In genomic region chr8:124949209-124950068, GRCm38 (mm10) we compare ENCODE assay signal across 8 mouse cellular contexts. TPM values are rescaled to one million over a fixed set of nuclear protein-coding genes. Genes with fewer than 3 reads are reported as not detected.
DNase-seq lines count a peak whose midpoint lies in the region; ATAC-seq and TF ChIP-seq lines count a peak whose summit lies in the region.

Gene Egln1, minus strand, starts transcription at chr8:124949324.

- TF ChIP-seq POLR2A in ES-Bruce4 (IDR thresholded peaks at IDR 0.05; ENCODE audit: insufficient read depth, low read length), result no peak

- ATAC-seq in forebrain, embryonic 13.5 days, result peak; percentile 84
- ATAC-seq in heart, postnatal 0 days (ENCODE audit: insufficient read depth, low read depth), result peak; percentile 86
- peak; percentile 57 for ATAC-seq in neutrophil, adult 5-6 weeks (ENCODE audit: extremely low read depth, insufficient number of reproducible peaks, low FRiP score, poor library complexity, severe bottlenecking)

- TF ChIP-seq CTCF in ES-Bruce4 (IDR thresholded peaks at IDR 0.05; ENCODE audit: low read depth, low read length), result no peak
- no peak for TF ChIP-seq CTCF in heart, postnatal 0 days (IDR thresholded peaks at IDR 0.05; ENCODE audit: low read depth)

- H3K4me1 ChIP-seq in ES-Bruce4 (ENCODE audit: control insufficient read depth, insufficient read depth, low read length), result peaks cover 3% of the 10 kb centered on the region
- H3K4me1 ChIP-seq in forebrain, embryonic 13.5 days, result peaks cover 43% of the 10 kb centered on the region
- peaks cover 32% of the 10 kb centered on the region for H3K4me1 ChIP-seq in heart, postnatal 0 days (ENCODE audit: control insufficient read depth, insufficient read depth)

- no peaks in the 10 kb centered on the region for H3K27me3 ChIP-seq in ES-Bruce4 (ENCODE audit: control insufficient read depth, insufficient read depth, low read length, poor library complexity, severe bottlenecking)
- no peaks in the 10 kb centered on the region for H3K27me3 ChIP-seq in forebrain, embryonic 13.5 days
- H3K27me3 ChIP-seq in heart, postnatal 0 days (ENCODE audit: control insufficient read depth, insufficient read depth, low read length), result no peaks in the 10 kb centered on the region

- peak within 1 kb of the TSS; percentile 97 for H3K4me3 ChIP-seq in ES-Bruce4 (ENCODE audit: low read depth, low read length)
- H3K4me3 ChIP-seq in forebrain, embryonic 13.5 days, result peak within 1 kb of the TSS; percentile 96
- H3K4me3 ChIP-seq in heart, postnatal 0 days (ENCODE audit: low read depth, low read length), result peak within 1 kb of the TSS; percentile 74

- no peak for TF ChIP-seq EP300 in ES-Bruce4 (IDR thresholded peaks at IDR 0.05; ENCODE audit: insufficient read depth, low read depth, low read length)
- TF ChIP-seq EP300 in heart, postnatal 0 days (IDR thresholded peaks at IDR 0.05; ENCODE audit: low read depth), result no peak

- WGBS in forebrain, embryonic 13.5 days, result under 1% methylated on average over 31 of the region's 98 CpGs
- whole genome bisulfite sequencing in heart, postnatal 0 days, result under 1% methylated on average over 49 of the region's 98 CpGs

- H3K9me3 ChIP-seq in ES-Bruce4 (replicated peaks; ENCODE audit: control insufficient read depth, insufficient read depth, low read length, poor library complexity, severe bottlenecking), result no peaks in the 10 kb centered on the region
- H3K9me3 ChIP-seq in forebrain, embryonic 13.5 days (replicated peaks), result no peaks in the 10 kb centered on the region
- H3K9me3 ChIP-seq in heart, postnatal 0 days (replicated peaks; ENCODE audit: control insufficient read depth, low read length), result no peaks in the 10 kb centered on the region

- no peaks in the 10 kb centered on the region for H3K36me3 ChIP-seq in ES-Bruce4 (ENCODE audit: control insufficient read depth, insufficient read depth, low read length, poor library complexity, severe bottlenecking)
- peaks cover 2% of the 10 kb centered on the region; the same call in 1 of the 2 replicates for H3K36me3 ChIP-seq in forebrain, embryonic 13.5 days (ENCODE audit: poor library complexity, severe bottlenecking)
- H3K36me3 ChIP-seq in heart, postnatal 0 days (replicated peaks; ENCODE audit: control insufficient read depth, insufficient read depth, low read length), result no peaks in the 10 kb centered on the region

- peak; percentile 53 for DNase-seq in c-Kit-positive CD71-positive TER-119-positive erythroid progenitor cells, embryonic 14.5 days (ENCODE audit: low spot score)
- DNase-seq in heart, postnatal 0 days (ENCODE audit: low spot score), result peak; percentile 90
- peak; percentile 78 to 87 for DNase-seq in kidney, postnatal 4 days
- peak; percentile 84 to 87 for DNase-seq in lung, adult 18-20 months
- peak; percentile 75 for DNase-seq in testis, postnatal 14 days (ENCODE audit: low spot score)

- peak within 1 kb of the TSS; percentile 99 for H3K9ac ChIP-seq in ES-Bruce4 (ENCODE audit: low read depth, poor library complexity, severe bottlenecking)
- peak within 1 kb of the TSS; percentile 99 for H3K9ac ChIP-seq in forebrain, embryonic 13.5 days
- peak within 1 kb of the TSS; percentile 73 for H3K9ac ChIP-seq in heart, postnatal 0 days (replicated peaks; ENCODE audit: low read depth, low read length)

- peak within 1 kb of the TSS; percentile 88 for H3K4me2 ChIP-seq in forebrain, embryonic 13.5 days
- peak within 1 kb of the TSS; percentile 83 for H3K4me2 ChIP-seq in heart, postnatal 0 days (ENCODE audit: low read depth, low read length)

- H3K27ac ChIP-seq in ES-Bruce4 (ENCODE audit: insufficient read depth, low read length), result peak within 1 kb of the TSS; percentile 26; the same call in 1 of the 2 replicates
- peak within 1 kb of the TSS; percentile 97 for H3K27ac ChIP-seq in forebrain, embryonic 13.5 days
- peak within 1 kb of the TSS; percentile 92 for H3K27ac ChIP-seq in heart, postnatal 0 days (ENCODE audit: low read depth)

RNA-seq across cellular contexts. Expression of gene Egln1, which starts in this region (rescaled TPM):
- 19.9 and 20.3 TPM in 2 replicates for polyA plus RNA-seq in ES-Bruce4 (2011; ENCODE audit: insufficient read depth, insufficient read length, low read depth, missing spikeins)
- polyA plus RNA-seq in forebrain, embryonic 13.5 days (2015; fragmentation: Nextera tagmentation; extraction: Ambion mirVana), result 18.0 and 18.7 TPM in 2 replicates
- 60.9 and 79.6 TPM in 2 replicates for total RNA-seq in heart, postnatal 0 days (2014; rRNA removed; ENCODE audit: low replicate concordance)
- 16.5 and 17.7 TPM in 2 replicates for polyA plus RNA-seq in heart, postnatal 0 days (2015; fragmentation: Nextera tagmentation; extraction: Ambion mirVana)
- 14.2 and 15.9 TPM in 2 replicates for total RNA-seq in neutrophil, adult 5-6 weeks (2017)

Comparison
In these comparisons a context has a peak if more than half of its experiments do, and no peak if none do; other contexts are left out.
1. Peak in every context shown above with its lines: DNase-seq, ATAC-seq, H3K4me3 ChIP-seq and H3K27ac ChIP-seq.
2. H3K27ac ChIP-seq: peak in every context shown above with its lines; median percentile 97 in forebrain, embryonic 13.5 days; 92 in heart, postnatal 0 days; 26 in ES-Bruce4.